Mouse (Mus musculus) neural tube, embryonic 10.5 days (tissue): Measurements from ENCODE around the gene Glis3.

Source experiments
- DNase-seq: peaks from one replicate; pipeline ENCODE4 v3.0.0-alpha.2; 2017; ENCODE audit warnings: low spot score; ENCODE audit errors: extremely low spot score

Gene Glis3

DNA sequence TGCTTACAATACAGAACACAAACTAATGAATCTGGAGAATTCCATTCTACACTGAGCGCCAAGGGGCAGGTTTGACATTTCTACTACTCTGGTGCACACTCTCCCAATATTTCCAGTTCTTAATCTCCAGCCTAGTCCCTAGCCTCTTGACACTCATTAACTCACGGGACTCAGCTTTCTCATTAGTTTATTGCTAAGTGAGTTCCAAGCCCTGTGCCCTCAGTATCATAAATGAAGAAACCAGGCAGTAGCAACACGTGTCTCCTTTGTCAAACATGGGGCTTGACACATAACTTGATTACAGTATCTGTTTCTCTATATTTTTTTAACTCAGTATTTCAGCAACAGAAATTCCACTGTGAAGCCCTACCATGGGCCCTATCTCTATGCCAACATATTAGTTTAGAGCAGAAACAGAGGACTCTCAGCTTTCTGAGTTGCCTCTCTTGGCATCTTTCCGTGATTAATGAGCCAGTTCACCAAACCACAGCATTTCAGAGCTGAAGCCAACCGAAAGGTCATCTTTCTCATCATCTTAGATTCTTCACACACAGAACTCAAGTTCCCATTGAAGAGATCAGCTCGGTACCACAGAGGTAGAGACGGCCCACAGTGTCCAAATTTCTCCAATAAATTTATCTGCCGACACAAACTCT, 186.1 kb downstream of the Glis3 start:
- no peak for DNase-seq

DNA sequence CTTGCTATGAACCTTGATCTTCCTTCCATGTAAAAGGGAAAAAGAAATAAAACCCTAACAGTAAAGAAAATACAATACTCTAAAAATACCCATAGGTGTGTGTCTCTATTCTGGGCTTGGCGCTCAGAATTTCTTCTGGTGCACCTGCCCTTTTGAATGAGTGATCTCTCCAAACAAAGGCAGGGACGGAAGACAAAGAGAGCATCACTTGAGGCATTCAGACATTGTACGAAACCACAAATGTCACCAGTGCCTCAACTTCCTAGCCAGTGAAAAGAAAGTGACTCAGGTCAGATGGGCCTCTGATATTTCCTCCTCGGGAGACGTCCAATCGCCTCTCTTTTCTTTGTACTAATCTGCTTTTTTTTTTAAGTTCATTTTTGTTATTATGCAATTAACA, 201.8 kb downstream of the Glis3 start:
- DNase-seq = no peak

DNA sequence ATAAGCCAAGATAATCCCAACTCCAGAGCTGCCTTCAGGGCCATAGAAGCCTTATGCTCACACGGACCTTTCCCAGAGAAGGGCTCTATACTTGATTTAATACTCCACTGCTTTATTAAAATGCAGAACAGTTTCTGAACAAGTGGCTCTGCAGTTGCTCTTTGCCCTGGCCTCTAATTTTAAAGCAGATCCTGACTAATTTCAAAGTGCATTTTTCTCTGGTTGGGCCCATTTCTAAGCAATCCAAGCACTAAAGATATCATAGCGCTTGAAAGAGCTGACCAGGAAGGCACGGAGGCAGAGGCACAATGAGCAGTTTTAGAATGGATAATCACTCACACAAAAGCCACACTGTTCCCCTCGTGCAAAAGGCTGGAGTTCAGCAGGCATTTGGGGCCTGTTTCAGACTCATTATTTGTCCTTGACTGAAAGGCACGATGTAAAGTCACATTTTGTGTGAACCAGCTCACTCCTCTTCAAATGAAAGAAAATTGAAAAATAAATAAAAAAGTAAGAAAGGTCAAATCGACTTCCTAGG, 202.5 kb downstream of the Glis3 start:
- DNase-seq = peak; percentile 19

DNA sequence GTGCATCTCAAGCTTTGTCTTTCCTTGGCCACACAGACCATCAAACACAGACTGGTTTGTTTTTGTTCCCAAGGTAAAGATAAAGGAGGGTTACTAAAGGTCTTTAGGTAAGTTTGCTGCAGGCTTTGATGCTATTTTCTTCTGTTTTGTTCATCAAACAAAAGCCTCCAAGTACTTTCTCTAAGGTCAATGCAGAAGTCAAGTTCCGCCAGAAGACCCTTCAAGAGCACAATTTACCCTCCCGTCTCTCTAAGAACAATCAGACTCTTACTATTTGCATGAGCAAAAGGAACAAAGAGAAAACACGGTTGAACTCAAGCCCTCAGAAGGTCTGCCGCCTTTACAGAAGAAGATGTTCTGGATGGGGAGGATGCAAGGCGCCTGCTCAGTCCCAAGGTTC, 206.3 kb downstream of the Glis3 start:
- DNase-seq = no peak

DNA sequence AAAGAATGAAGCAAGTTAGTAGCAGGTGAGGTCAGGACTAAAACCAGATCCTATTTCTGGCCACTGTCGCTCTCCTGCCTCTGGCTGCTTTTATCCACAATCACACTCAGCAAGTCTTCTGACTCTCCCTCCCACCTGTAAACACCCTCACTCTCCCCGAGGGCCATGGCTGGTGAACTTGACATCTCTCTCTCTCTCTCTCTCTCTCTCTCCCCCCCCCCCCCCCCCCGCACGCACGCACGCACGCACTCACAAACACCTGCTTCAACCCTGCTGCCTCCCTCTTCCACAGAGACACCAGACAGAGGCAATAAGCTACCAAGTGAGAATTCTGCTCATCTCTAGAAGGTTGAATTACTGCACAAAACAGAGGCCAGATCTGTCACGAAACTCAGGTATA, 208.7 kb downstream of the Glis3 start:
- DNase-seq = no peak

- no peak for DNase-seq
Observed at GRCm38 (mm10) chr19:28465779-28466178, 214.1 kb downstream of the Glis3 start.

DNA sequence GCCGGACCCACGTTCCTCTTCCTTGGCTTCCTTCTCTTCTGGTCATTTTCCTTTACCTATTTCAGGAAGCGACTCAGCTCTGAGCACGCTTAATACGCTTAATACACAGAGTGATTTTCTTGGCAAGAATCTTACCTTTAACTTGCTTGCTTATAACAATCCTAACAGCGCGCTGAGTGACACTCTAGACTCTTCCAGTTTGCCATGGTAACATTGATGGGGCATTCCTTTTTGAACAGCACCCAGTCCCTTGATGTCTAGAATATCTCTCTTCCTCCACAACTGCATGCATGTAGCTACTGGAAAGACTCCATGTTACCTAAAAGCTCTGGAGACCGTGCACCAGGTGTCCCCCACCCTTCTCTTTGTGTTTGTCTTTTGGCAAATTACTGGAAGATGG, 225.5 kb downstream of the Glis3 start:
- DNase-seq = no peak

DNA sequence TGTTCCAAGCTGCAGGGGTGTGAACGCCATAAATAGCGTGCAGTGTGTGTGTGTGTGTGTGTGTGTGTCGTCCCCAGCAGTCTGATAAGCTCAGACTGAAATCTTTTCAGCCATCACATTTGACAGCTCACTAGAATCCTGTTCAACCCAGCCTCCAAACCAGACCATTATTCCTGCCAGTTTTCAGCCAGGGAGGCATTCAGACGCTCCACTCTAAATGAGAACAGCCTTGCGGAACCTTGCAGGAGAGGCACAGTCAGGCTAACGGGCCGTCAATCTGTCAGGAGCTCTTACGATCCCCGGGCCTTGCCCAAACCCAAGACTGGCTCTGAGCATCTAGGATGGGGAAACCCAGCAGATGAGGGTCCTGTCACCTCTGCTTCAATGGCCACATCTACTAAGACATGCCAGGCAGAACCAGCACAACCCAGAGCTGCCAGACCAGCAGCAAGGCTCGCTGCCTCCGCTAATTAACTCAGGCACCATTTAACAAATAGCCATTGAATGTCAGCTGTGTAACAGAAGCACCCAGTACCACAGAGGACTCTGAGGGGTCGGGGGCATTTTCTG, 226.8 kb downstream of the Glis3 start:
- peak; percentile 18 for DNase-seq

- DNase-seq = no peak
Observed at GRCm38 (mm10) chr19:28448811-28449210, 231.1 kb downstream of the Glis3 start.

GRCm38 (mm10) chr19:28442161-28442560, 237.7 kb downstream of the Glis3 start:
- no peak for DNase-seq

DNA sequence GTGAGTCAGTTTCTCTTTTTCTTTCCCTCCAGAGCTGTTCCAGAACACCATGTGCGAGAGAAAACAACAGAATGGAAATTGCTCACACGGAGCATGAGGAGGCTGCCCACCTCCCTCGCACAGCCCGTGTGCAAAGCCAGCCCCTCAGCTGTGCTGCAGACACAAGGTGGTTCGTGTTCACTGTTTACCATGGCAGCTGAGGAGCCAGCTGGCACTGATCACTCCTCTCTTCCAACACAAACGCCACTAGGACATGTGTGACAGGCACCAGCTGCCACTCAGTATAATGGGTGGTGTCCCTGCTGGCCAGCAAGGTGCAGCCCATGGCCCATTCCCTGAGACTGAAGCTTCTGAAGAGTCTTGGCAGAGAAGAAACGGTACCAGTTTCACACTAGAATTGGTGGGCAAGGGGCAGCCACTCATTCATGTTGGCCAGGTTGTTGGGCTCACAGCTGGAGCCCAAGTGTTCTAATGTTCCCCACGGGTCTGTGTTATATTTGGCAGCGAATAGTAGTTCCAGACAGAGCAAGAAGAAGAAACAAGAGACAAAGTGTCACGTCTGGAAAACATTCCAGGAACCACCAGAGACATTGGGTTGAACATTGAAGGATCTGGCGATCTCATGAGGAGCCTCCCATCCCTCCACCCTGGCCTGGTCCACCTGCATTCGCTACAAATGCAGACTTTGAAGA, 243.3 kb downstream of the Glis3 start:
- no peak for DNase-seq

DNA sequence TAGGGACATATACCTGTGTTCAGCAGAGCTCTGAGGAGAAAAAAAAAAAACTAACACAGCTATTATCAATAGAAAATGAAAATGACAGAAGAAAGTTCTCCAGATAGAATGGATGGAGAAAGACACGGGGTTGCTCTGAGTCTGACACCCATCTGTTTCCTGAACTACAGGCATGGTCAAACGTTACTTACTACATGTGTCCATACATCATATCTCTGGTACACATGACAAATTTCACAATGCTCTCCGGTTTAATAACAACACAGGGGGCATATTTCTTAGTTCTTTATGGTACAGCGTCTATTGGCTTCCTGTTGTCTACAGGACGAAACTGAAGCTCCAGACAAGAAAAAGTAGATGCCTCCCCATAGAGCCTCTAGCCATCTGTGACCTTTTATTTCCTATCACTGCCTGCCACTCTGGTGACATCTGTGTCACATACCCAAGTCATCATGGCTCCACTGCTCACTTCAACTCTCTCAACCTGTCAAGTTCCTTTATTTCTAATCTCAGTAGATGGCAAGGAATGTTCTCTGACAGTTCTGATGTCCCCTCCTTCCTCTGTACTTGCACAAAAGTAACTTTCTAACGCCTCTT, 251.6 kb downstream of the Glis3 start:
- no peak for DNase-seq

DNA sequence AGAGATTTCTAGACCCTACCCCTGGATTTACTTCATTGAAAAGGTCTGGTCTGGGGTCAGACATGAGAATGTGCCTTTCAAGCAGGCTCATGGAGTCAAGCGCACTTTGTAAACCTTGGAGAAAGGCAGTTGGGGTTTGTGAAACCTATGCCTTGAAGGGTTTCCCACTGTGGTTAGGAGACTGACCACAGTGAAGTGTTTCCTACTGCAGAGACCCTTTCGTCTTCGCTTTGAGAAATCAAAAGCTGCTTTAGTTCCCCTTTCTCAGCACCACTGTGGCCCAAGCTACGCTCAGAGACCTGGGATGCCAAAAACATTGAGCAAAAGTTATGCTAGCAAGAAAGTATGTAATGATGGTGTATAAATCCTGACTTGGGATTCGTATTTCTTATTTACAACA, 255.7 kb downstream of the Glis3 start:
- DNase-seq = no peak

DNA sequence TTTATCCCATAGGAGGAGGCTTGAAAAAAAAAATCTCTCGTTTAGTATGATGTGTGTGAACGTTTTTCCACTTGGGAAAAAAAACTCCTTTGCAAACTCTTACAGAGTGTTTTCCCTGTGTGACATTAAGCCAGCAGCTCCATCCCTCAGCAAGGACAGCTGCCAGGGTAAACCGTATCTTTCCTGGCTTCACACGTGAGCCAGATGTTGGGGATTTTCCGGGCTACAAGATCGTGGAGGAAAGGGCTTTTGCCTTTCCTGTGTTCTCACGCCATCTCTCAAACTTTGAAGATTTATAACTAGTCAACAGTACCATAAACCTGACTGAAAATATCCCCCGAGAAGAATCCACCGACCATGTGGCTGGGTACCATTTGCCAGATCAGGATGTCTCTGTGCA, 256.9 kb downstream of the Glis3 start:
- DNase-seq = no peak

GRCm38 (mm10) chr19:28416069-28416468, 263.8 kb downstream of the Glis3 start:
- no peak for DNase-seq

DNA sequence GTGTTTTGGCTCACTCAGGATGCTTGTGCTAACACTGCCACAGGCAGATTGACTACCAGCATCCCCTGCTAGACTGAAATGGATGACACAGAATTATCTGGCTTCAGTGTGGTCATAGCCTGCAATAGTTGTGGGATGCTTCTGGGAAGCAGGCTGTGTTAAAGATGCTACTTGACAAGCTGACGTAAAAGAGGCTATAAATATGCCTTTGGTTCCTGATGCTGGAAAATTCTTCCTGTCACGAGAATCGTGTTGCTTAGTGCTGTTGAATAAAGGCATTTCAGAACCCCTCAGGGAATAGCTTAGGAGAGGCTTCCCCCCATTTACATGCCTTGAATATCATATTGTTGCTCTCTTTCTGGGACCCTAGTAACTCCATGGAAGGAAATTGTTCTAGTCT, 271.1 kb downstream of the Glis3 start:
- DNase-seq = no peak

DNA sequence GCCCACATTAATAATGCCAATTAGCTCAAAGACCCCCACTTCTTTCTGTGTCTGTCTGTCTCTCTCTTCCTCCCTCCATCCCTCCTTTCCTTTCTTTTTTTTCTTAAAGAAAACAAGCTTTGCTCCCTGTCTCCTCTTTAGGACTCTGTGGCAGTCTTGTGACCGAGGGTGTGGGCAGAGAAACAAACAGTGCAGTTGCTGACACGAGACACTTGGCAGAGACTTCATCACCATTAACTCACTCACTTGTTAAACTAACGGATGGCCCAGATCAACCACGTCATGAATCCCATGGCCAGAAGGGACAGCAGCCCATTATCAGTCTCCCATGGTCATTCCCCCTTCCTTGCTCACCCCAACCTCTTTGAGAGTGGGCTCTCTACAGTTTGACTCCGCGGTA, 276.9 kb downstream of the Glis3 start:
- DNase-seq = no peak

DNA sequence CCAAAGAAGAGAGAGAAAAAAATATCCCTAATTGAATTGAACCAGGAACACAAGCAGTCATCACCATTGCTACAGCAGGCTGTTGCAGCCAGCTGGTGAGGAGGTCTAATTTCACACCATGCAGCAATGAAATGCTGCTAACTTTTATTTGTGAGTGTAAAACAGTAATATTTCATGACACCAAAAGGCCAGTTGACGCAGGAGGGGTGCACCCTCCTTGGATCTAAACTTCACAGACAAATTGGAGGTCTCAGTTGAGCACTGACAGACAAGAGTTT, 284.4 kb downstream of the Glis3 start:
- DNase-seq = no peak

DNA sequence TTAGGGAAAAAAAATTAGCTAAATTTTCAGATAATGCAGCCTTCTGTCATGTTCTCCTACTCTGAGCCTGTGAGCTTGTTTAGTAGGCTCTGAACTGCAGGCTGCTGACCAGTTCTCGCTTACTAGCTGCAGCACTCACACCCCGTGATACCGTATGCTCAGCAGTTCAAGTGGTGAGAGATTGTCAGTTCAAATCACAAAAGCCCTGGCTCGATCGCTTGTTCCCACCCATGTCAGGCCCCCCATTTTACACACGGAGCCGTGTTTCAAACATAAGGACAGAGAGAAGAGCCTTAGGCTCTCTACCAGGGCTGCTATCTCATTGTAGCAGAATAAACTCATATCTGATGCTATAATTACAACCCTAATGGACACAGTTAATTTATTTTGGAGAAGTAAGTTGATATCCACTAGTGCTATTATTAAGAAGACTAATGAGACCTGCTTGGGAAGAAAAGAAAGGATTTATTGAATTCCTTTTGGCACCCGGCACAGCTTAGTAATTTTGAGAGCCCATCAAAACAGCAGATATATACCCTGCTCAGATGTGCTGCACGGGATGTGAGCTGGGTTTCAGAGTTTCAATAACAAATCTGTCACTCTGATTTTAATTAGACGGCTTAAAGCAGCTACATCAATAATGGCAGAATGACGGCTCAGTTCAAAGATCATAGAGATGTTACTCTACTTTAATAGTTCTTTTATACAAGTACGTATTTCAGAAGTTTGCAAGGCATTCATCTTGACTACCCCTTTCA, 284.9 kb downstream of the Glis3 start:
- DNase-seq = no peak

- no peak for DNase-seq
Observed at GRCm38 (mm10) chr19:28393766-28394165, 286.1 kb downstream of the Glis3 start.

- DNase-seq = no peak
Observed at GRCm38 (mm10) chr19:28392838-28393237, 287.0 kb downstream of the Glis3 start.

DNA sequence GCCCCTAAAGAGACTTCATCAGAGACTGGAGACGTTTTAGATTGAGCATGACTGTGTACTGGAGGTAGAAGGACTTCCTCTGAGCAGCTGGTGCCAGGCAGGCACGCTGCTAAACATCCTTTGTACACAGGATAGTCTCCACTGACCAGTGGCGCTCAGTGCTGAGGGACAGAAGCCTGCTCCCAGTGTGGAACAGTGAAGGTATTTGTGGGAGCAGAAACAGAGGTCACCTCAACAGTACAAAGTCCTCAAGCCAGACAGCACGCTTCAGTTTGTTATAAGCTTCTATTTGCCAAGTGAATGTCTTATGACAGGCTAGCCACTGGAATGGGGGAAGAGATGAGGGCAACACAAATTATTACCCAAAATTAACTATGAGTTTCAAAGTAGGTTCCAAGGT, 289.0 kb downstream of the Glis3 start:
- no peak for DNase-seq
